In genomic region chr7:105735464-105735863, GRCm38 (mm10) we compare ENCODE assay signal across 1 mouse cellular context.
TF ChIP-seq lines count a peak whose summit lies in the region.

No protein-coding gene starts in this region.

TF ChIP-seq in ES-E14, 5 proteins besides CTCF, POLR2A, EP300 and RAD21:
- TF ChIP-seq ZNF384 (IDR thresholded peaks at IDR 0.05; ENCODE audit: low read depth, low read length): 0 out of 2 replicates have a peak, but pooled peaks have one; percentile 20
